Comparison of ENCODE assay signal across 8 mouse cellular contexts in the genomic region with DNA sequence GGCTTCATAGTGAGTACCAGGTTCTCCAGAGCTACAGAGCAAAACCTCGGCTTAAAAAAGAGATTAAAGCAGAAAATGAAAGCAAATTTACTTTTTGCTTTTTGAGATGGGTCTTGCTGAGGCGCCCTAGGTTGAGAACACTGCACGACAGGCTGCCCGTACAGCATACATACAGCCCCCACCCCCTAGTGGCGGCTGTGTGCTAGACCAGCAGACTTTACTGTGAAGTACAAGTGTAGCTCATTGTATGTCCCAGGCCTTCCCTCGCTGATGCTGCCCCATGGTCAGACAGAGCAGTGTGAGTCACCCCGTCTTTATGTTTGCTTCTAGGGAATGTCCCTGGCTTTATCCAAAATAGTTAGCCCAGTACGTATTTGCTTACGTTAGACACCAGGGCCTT. TPM values are rescaled to one million over a fixed set of nuclear protein-coding genes. Genes with fewer than 3 reads are reported as not detected.
DNase-seq lines count a peak whose midpoint lies in the region; ATAC-seq and TF ChIP-seq lines count a peak whose summit lies in the region.

No protein-coding gene starts in this region.

- no peak overlapping the region for H3K4me3 ChIP-seq in lung, postnatal 0 days (ENCODE audit: low read depth, low read length)

- DNase-seq in cerebellum, postnatal 10 days: peak; percentile 14 to 20
- no peak for DNase-seq in cerebellum, adult 18-20 months
- DNase-seq in lung, postnatal 0 days (ENCODE audit: low spot score): peak; percentile 14
- DNase-seq in lung, adult 18-20 months: no peak
- DNase-seq in mesoderm, embryonic 11.5 days (ENCODE audit: low read depth, low spot score): peak; percentile 31
- no peak for DNase-seq in urinary bladder, postnatal 36 days (ENCODE audit: low spot score in 2 of 2)
- DNase-seq in left cerebral cortex, adult 9 months (ENCODE audit: low spot score in 2 of 2): no peak

- H3K27ac ChIP-seq in lung, postnatal 0 days (ENCODE audit: low read length): no peak overlapping the region

- peak; percentile 64 for TF ChIP-seq CTCF in lung, postnatal 0 days (IDR thresholded peaks at IDR 0.05)

- peak; percentile 38; the same call in 1 of the 2 replicates for ATAC-seq in lung, postnatal 0 days
- peak; percentile 74 for ATAC-seq in common myeloid progenitor, adult 5-6 weeks (replicated peaks; ENCODE audit: low read depth, poor library complexity, severe bottlenecking)

- no peaks in the 10 kb centered on the region for H3K4me1 ChIP-seq in lung, postnatal 0 days (ENCODE audit: insufficient read depth, low read depth, low read length)

- TF ChIP-seq EP300 in lung, postnatal 0 days (IDR thresholded peaks at IDR 0.05): no peak

- peaks cover 43% of the 10 kb centered on the region for H3K36me3 ChIP-seq in lung, postnatal 0 days (ENCODE audit: insufficient read depth, low read length)

- WGBS in lung, postnatal 0 days: 72% methylated on average over 9 of the region's 9 CpGs

- H3K9ac ChIP-seq in lung, postnatal 0 days (replicated peaks; ENCODE audit: low read depth): no peak overlapping the region

- no peaks in the 10 kb centered on the region for H3K27me3 ChIP-seq in lung, postnatal 0 days (replicated peaks; ENCODE audit: insufficient read depth, low read length)

- no peaks in the 10 kb centered on the region for H3K9me3 ChIP-seq in lung, postnatal 0 days (ENCODE audit: low read length)

- no peak overlapping the region for H3K4me2 ChIP-seq in lung, postnatal 0 days (replicated peaks; ENCODE audit: low read depth, low read length)

RNA-seq across cellular contexts. Expression of a gene that starts 16.2 kb away (rescaled TPM):
- polyA plus RNA-seq in lung, postnatal 0 days (2015; fragmentation: Nextera tagmentation; extraction: Ambion mirVana): 7.4 and 9.7 TPM in 2 replicates
- total RNA-seq in common myeloid progenitor, adult 5-6 weeks (2017): 27.5 and 31.1 TPM in 2 replicates

RNA-seq across cellular contexts. Expression of a gene that starts 41.3 kb away (rescaled TPM):
- polyA plus RNA-seq in lung, postnatal 0 days (2015; fragmentation: Nextera tagmentation; extraction: Ambion mirVana): 4.9 and 8.4 TPM in 2 replicates
- total RNA-seq in common myeloid progenitor, adult 5-6 weeks (2017): not detected in 2 replicates

RNA-seq across cellular contexts. Expression of a gene that starts 43.4 kb away (rescaled TPM):
- 1.2 and 1.4 TPM in 2 replicates for polyA plus RNA-seq in lung, postnatal 0 days (2015; fragmentation: Nextera tagmentation; extraction: Ambion mirVana)
- 1.0 TPM in 1 of 2 replicates, not detected in the other for total RNA-seq in common myeloid progenitor, adult 5-6 weeks (2017)

Comparison
In these comparisons a context has a peak if more than half of its experiments do, and no peak if none do; other contexts are left out.
1. DNase-seq: peak in cerebellum, postnatal 10 days (2 of 2), lung, postnatal 0 days (single experiment) and mesoderm, embryonic 11.5 days (single experiment); none in cerebellum, adult 18-20 months (0 of 2), lung, adult 18-20 months (0 of 2), urinary bladder, postnatal 36 days (0 of 2) and left cerebral cortex, adult 9 months (0 of 2).